Mouse (Mus musculus): ENCODE measurements around the gene Inpp5k.

Inpp5k gene

DNA sequence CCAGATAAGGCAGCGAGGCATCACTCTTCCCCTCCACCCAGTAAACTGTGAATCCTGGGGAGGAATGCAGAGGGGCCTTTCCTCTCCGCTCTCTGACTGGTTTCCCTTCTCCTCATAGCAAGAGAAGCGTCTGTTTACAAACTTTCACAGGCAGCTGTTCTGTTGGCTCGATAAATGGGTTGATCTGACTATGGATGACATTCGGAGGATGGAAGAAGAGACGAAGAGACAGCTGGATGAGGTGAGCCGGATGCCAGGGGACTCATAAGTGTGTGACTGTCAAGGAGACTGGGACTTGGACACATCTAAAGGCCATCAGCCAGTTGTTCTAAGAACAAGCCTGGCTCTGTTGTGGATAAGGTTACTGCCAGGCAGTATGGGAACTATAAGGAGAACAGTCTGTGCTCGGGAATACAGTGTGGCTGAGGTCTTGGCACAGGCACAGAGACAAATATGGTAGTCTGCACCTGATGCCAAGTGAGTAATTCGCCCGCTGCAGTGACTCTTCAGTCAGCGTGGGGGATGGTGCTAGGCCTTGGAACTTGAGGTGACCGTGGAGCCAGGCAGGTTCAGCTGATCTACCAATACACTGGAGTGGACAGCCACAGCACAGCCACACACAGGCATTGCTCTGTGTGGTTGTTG is 10.5 kb upstream of the Inpp5k start:
- DNase-seq (ENCODE audit: low spot score in 2 of 2): no peak

DNA sequence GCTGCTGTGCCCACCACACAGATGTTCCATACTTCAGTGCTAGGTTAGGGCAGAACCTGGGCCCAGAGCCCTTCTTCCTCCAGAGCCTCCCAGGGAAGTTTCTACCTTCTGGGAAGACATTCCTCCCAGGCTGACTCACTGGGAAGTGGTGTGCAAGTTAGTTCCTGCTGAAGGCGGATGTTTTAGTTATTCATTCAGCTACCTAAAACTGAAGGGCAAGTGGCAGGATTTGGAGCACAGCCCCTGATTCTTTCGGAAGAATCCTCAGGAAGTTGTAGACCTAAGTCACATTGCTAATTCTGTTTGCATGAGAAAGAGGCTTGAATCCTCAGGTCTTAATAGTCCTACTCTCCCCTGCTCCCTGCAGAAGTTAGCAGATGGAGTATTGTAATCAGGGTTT is 9.4 kb upstream of the Inpp5k start:
- no peak for DNase-seq (ENCODE audit: low spot score in 2 of 2)

DNA sequence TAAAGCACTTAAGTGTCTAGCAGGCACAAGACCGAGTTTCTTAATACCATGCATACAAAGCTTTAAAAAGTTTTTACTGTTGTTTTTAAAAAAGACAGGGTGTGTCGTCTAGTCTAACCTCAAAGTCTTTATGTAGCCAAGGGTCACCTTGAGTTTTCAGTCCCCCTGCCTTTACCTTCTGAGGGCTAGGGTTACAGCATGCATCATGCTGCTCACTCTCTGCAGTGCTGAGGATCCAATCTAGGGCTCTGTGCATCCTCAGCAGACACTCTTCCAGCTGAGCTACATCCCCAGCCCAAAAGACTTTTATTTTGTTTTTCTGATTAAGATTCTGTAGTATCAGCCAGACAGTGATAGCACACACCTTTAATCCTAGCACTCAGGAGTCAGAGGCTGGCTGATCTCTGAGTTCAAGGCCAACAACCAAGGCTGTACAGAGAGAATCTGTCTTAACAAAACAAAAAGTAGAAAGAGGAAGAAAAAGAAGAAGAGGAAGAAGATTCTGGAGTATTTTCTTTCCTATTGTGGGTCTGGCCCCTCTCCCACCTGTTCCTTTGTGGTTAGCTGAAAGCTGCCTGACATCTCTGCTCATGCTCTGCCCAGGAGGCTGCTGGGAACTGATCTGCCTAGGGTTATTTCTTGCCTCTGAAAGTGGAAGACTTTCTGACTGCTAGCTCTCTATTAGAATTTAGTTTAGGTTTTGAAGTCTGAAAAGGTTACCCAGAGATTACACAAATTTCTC is 8.0 kb upstream of the Inpp5k start:
- DNase-seq (ENCODE audit: low spot score in 2 of 2): no peak

- DNase-seq (ENCODE audit: low spot score in 2 of 2): no peak
Observed at GRCm38 (mm10) chr11:75624102-75624554, 6.7 kb upstream of the Inpp5k start.

- DNase-seq (ENCODE audit: low spot score in 2 of 2): no peak
Observed at GRCm38 (mm10) chr11:75625820-75626219, 5.0 kb upstream of the Inpp5k start.

- DNase-seq (ENCODE audit: low spot score in 2 of 2): no peak
Observed at GRCm38 (mm10) chr11:75630098-75630497, 690 bp upstream of the Inpp5k start.

GRCm38 (mm10) chr11:75631561-75632225 is 905 bp downstream of the Inpp5k start:
- no peak for DNase-seq (ENCODE audit: low spot score in 2 of 2)

- no peak for DNase-seq (ENCODE audit: low spot score in 2 of 2)
Observed at GRCm38 (mm10) chr11:75632921-75633320, 2.1 kb downstream of the Inpp5k start.

DNA sequence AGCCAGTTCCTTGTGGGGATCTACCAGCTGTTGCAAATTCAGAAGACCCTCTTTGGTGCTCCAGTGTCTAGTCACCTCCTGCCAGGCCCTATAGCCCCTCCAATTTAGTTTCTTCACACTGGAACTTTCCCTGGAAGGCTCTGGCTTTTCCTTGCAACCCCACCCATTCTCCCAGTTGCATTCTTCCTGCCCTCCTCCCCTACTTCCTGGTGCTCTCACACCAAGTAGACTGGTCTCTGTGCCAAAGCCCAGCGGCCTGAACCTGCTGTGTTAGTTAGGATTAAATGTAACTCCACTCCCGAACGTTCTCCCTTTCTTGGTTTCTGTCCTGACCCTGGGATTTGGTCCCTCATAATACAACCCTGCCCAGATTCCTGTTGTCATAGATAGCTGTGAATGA is 4.0 kb downstream of the Inpp5k start:
- no peak for DNase-seq (ENCODE audit: low spot score in 2 of 2)

DNA sequence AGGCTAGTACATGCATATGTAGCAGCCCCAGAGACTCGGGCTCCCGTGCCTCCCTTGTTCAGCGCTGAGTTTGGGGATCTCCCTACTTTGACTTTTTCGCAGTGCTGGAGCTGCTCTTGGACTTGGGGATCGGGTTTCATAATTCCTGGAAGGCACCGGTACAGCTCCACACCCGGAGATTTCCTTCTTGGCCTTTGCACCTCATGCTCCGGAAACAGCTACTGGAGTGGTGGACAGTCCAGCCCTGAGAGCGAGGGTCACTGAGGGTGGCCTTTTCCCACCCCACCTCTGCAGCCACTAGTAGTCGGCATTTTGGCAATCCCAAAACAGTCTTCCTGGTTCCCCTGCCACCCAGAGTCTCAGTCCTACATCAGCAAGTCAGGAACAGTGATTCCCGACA is 4.5 kb downstream of the Inpp5k start:
- no peak for DNase-seq (ENCODE audit: low spot score in 2 of 2)

DNA sequence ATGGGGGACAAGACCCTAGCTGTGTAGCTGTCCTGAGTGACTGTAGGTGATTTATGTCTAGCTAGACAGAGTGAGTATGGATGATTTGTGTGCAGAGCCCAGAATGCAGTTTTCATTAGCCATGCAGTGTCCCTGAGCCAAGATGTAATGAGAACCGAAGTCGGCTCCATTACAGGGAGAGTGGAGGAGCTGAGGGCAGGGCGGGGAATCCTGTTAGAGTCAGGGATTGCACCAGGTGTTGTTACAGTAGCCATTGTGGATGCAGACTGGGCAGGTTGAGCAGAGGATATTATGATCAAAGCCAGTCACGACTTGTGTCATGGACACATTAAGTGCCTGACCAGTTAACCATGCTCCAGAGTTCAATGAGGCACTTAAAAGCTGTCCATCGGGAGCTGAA is 12.5 kb downstream of the Inpp5k start:
- no peak for DNase-seq (ENCODE audit: low spot score in 2 of 2)

DNA sequence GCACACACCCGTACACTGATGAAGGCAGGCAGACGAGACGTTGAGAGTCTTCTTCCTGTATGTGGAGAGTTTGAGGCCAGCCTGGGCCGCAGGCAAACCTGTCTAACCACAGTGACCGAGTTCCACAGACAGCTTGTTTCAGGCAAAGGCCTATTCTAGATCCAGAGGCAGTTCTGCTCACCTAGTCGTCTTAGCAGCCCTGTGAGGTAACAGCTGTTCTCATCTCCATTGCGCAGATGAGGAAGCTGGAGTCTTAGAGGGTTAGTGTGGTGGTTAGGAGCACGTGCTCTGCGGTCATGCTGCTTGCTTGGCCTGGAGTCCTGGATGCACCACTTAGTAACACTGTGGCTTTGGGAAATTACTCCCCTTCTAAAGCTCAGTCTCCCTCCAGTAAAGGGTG is 13.9 kb downstream of the Inpp5k start:
- no peak for DNase-seq (ENCODE audit: low spot score in 2 of 2)

DNA sequence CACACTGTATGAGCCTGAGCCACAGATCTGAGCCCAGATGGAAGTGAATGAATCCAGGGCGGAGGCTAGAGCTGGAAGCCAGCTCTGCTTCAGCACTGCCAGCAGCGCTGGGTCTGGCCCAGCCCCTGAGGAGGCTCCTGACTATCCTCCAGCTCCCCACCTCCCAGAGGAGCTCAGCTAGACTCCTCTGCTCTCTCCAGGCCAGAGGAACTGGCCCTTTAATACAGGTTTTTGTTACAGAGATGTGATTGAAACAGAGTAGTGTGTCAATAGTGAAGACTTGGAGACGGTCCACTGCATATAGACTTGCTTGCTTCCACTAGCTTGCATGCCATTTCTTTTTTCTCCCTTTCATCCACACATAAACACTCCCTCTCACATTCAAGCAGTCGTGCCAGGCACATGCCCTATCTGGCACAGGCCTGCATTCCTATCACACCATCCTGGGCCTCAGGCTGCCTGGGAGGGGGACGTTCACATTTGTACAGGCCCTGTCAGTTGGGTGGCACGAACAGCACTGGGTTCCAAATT is 17.0 kb downstream of the Inpp5k start:
- no peak for DNase-seq (ENCODE audit: low spot score in 2 of 2)

DNA sequence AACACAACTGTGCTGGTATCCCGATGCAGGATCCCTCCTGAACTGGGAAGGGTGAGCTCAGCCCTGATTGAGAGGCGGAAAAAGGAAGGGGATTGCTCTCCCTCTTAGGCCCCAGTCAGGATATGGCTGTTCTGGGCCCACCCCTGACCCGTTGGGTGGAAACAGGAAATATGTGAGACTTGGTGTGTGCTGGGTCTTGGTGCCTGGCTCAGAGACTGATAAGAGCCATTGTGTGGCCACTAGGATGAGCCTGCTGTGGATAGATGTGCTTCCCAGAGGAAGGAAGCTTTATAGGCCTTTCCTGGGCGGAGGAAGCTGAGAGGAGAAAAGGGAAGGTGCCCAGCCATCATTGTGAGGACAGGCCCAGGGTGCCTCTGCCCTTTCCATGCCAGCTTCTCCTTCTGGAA is 18.4 kb downstream of the Inpp5k start:
- no peak for DNase-seq (ENCODE audit: low spot score in 2 of 2)

- no peak for DNase-seq (ENCODE audit: low spot score in 2 of 2)
Observed at GRCm38 (mm10) chr11:75650311-75650710, 19.5 kb downstream of the Inpp5k start, which contains the start of gene Myo1c. Gene Myo1c, plus strand, starts transcription at chr11:75650504.

DNA sequence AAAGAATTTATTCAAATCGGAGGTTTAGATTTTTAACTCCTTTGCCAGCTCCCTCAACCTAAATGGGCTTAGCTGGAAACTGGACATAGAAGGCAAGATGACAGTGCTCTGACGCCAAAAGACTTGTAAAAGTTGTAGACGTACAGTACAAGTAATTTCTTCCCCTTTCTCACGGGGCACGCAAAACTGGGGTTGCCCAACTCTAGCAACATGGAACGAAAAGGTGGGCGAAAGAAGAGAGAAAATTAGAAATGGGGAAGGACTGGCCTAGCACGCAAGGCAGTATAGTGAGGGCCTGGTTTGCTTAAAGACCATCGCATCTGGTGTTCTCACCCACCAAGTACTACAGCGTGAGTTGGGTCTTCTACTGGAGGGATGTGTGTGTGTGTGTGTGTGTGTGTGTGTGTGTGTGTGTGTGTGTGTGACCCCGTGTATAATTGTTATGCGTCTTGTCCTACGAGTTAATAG is 20.2 kb downstream of the Inpp5k start:
- no peak for DNase-seq (ENCODE audit: low spot score in 2 of 2)

- peak; percentile 75 to 84 for DNase-seq (ENCODE audit: low spot score in 2 of 2)
Observed at GRCm38 (mm10) chr11:75651426-75652221, 20.8 kb downstream of the Inpp5k start.

DNA sequence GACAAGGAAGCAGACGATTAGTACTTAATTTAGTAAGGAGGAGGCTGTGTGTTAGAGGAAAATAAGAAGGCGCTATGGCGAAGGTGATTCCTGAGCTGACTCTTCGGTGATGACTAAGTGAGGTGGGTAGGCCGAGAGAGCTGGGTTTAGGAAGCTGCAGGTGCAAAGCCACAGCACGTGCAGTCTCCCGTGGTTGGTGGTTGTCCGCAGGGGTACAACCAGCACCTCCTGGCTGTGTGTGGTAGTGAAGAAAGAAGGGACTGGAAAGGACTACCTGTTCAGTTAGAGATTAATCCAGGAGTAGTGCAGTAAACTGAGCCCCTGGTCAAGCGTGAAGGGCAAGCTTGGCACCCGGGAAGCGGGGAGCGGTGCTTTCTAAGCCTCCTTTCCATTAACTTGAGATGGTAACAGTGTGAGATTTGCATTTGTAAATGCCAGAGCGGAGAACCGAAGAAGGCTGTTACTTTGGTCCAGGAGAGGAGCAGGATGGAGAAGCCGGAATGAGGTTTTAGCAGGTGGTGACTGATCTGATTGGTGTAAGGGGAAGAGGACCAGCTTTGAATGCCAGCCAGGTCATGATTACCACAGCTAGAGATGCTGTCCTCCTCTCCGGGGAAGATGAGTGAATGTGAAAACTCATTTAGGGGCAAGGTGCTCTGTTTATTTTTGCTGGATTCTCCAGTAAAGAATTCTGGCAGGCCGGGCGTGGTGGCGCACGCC is 21.6 kb downstream of the Inpp5k start:
- DNase-seq (ENCODE audit: low spot score in 2 of 2): peak in 1 of 2 experiments; percentile 53

DNA sequence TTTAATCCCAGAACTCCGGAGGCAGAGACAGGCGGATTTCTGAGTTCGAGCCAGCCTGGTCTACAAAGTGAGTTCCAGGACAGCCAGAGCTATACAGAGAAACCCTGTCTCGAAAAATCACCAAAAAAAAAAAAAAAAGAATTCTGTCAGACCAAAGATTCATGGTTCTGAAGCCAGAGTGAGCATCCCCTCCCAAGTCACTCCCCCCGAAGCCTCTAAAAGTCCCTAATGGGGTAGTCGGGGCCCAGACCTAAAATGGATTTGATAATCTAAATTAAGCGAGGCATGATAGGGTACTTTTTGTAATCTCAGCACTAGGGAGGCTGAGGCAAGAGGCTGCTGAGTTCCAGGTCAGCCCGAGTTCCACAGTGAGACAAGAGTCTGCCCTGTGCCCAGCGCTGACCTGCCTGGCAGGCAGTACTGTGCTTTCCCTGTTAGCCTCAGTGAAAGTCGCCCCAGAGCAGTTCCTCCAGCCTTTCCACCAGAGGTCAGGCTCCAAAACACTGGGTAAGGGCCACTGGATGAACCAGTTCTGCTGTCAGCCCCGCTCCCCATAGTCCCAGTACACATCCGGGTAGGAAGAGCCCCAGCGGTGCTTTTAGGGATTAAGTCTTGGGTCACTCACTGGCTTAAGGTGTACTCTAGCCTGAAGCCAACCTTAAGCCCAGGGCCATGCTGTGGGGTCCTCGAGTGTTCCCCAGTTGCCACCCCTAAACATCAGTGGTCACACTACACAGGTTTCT is 22.3 kb downstream of the Inpp5k start:
- DNase-seq (ENCODE audit: low spot score in 2 of 2): peak in 1 of 2 experiments; percentile 26

DNA sequence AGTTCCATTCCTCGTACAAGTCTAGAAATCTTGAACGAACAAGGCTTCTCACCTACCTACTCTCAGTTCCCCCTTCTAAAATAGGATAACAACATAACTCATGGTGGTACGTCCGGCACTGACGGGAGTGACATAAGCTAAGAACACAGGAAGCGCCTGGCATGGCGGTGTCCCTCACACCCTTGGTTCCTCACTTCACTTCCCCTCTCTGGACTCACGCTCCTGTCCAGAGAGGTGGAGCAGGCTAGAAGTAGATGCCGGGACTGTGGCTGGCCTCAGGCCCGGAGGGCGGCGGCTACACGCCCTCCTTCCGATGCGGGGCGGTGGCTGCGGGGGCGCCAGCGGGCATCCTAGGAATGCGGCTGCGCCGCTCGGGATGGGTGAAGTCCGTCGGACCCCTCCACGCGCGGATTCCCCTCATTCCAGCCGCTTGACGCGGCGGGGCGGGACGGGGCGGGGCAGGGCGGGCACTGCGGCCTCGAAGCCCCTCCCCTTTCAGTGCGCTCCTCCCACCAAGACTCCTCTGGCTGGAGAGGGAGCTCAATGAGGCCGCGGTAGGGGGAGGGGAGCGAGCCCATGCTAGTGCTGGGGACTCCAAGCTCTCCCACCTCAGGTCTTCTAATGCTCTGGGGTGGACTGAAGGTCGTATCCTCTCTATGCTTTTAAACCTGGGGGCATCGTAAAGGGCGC is 23.1 kb downstream of the Inpp5k start:
- peak; percentile 68 to 80 for DNase-seq (ENCODE audit: low spot score in 2 of 2)
